Mouse (Mus musculus) cerebral cortex, adult 2 months (tissue): ENCODE measurements around the gene Dguok.

Source experiments
- WGBS: fragments of 180-500 bp; shearing (Covaris S2); methylation state at CpG from one replicate; pipeline ENCODE4 v1.1.7; 2018; 5-methylcytosine and 5-hydroxymethylcytosine counted together

Dguok gene

DNA sequence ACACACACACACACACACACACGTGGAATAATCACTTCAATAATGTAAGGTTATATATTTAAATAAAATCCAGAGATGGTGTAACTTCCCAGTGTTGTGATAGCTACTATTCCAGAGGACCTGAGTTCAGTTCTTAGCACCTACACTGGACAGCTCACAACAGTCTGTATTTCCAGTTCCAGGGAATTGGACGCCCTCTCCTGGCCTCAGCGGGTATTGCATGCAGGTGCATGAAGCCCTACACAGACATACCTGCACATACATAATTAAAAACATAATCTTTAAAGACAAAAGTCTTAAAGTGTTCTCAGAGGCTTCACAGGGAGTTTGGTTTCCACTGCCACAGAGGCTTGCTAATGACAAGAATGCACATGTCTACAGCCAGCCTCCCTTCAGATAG, 6.3 kb downstream of the Dguok start:
- 70% methylated on average over 3 of the region's 3 CpGs for WGBS

DNA sequence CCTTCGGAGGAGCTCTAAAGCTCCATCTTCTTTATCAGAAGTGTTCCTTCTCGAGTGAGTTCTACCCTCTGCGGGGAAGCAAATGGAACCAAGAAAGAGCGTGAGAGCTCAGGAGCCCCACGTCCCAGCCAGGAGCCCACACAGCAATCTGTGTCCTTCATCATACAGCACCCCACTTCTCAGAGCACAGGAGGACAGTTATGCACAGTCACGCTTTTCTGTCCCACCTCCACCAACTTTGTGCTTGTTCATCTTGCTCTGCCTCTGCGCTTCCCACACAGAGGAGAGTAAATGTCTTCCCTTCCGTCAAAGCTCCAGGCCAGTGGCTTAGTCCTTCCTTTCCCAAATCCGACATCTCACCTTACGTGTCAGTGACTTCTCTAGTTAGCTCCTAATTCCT, 7.7 kb downstream of the Dguok start:
- WGBS: 65% methylated on average over 10 of the region's 10 CpGs

GRCm38 (mm10) chr6:83496753-83497710, 9.7 kb downstream of the Dguok start:
- WGBS: 52% methylated on average over 22 of the region's 22 CpGs

DNA sequence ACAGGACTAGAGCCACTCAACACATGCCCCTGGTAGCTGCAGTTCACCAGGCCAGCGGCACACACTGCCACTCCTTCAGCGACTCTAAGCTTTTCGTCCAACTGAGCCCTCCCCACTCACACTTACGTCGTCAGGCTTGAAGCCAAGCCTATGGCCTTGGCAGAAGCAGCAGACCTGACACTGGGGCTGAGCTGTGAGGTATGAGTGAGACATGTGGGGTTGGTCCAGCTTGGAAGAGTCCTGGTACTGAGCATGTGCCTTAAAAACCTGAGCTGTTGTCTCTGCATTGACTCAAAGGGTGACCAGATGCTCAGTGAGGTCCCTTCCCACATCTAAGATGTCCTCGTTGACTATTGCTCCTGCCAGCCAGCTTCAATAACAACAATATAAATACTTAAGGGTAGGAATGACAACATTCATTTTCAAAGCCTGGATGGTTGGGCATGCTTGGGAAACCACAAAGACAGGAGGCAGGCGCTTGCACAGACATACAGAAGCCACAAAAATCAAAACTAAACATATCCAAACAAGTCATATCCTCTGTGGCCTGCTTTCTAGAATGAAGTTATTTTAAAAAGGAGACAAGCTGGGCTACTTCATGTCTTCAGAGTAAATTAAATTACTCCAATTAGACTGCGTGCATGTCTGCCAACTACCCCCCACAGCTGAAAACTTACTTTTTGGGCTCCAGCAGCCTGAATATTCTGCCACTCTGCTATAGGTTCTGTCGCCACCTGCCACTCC, 10.6 kb downstream of the Dguok start:
- WGBS: 50% methylated on average over 9 of the region's 9 CpGs

GRCm38 (mm10) chr6:83490622-83491021, 16.1 kb downstream of the Dguok start:
- 80% methylated on average over 4 of the region's 4 CpGs for WGBS

GRCm38 (mm10) chr6:83488200-83488599, 18.6 kb downstream of the Dguok start:
- WGBS: 71% methylated on average over 5 of the region's 5 CpGs

DNA sequence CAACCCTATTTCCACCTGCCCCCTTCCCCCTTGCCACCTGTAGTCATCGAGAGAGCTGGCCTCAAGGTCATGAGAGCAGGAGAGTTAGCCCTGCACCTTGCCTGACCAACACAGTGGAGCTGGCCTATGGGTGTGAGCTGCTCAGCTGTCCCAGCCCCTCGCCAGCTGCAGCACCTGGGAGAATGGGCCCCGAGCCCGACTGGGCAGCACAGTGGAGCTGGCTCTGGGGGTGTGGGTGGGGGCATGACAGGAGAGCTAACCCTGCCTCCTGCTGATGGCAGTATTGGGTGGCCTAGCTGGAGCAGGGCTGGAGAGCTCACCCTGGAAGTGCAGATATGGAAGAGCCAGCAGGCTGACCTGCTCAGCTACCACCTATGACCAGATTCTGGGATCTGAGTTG, 19.5 kb downstream of the Dguok start:
- 90% methylated on average over 4 of the region's 4 CpGs for WGBS

DNA sequence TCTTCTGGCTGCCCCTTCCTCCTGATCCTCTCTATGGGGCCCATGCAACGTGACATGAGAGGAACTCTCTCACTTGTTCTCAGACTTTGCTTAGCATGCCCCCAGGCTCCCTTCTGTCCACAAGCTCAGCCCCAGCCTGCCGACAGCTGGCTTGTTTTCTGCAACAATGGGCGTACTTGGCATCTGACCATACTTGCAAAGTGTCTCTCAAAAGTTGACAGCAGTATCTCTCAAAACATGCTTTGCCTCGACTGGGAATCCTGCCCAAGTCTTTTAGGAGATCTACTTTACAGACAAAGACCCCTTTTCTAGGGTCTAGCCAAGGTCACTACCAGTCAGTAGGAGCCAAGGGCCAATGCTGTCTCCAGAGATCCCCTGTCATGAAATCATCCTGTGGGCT, 20.9 kb downstream of the Dguok start:
- 52% methylated on average over 4 of the region's 4 CpGs for WGBS

- 96% methylated on average over 7 of the region's 7 CpGs for WGBS
Measured at GRCm38 (mm10) chr6:83483776-83484175, 23.0 kb downstream of the Dguok start.

GRCm38 (mm10) chr6:83482418-83483085, 24.2 kb downstream of the Dguok start:
- 75% methylated on average over 10 of the region's 10 CpGs for WGBS

DNA sequence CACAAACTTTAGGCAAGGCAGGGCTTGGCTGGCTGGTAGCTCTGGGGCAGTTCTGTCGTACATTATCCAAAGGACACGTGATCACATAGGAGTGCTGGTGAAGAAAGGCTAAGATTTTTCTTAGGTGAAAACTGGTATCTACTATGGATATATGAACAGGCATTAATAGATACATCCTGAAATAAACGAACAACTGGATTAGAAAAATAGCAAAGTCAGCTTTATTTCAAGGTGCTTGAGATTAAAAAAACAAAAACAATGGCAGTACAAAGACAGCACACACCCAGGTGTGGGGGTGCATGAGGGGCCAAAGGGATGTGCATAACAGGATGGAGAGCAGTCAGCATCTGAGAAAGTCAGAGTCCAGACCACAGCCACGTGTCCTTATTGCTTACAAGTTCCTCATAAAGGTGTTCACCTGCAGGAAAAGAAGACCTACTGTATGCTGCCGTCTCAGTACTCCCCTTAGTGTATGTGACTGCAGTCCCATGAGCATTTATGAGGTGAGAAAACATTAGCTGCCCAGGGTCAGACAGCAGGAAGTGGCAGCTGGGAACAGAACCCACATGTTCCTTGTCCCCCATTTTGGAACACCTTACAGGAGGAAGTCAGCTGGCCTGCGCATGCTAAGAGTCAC, 26.6 kb downstream of the Dguok start:
- WGBS: 90% methylated on average over 6 of the region's 6 CpGs

- 89% methylated on average over 2 of the region's 2 CpGs for WGBS
Measured at GRCm38 (mm10) chr6:83479193-83479592, 27.6 kb downstream of the Dguok start.

DNA sequence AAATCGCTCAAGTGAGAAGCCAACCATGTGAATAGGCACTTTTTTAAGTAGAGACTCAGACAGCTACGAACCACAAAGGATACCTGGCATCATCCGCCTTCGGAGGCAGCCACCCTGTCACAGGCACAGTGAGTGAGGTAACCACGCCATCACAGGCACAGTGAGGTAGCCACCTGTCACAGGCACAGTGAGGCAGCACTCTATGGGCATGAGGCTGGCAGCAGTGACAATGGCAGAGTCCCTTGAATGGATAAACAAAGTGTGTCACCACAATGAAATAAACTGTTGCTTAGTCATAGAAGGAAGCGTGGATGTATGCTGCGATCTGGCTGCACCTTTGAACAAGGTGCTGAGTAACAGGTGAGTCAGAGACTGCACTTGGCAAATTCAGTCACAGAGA, 28.1 kb downstream of the Dguok start:
- WGBS: 87% methylated on average over 7 of the region's 7 CpGs

DNA sequence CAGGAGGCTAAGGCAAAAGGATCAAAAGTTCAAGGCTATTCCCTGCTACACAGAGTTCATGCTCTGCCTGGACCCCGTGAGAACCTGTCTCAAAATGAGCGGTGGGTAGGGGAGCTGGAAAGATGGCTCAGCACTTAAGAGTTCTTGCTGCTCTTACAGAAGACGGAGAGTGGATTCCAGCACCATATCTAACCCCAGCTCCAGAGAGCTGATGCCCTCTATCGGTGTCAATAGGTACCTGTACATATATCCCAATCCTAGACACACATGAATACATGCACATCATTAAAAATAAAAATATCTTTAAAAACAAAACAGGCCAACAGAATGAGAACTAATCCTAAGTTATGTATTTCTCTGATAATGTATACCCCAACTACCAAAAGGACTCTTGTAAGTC, 28.6 kb downstream of the Dguok start:
- WGBS: 70% methylated on average over 4 of the region's 4 CpGs

DNA sequence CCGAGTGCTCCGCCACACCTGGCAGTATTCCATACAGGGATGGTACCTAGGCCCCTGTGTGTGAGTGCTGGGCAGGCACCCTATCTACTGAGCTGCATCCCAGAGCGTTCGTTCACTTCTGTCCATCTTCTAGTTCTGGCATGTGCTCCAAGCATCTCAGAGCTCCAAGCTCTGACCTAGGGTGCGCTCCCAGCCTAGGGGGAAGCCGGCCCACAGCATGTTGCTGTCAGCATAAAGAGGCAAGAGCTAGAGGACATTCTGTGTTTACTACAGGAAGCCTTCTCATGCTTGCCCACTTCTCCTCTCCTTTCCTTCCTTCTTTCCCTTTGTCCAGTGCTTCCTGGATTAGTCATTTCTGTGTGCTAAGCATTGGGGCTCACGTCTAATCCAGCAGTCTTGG, 31.3 kb downstream of the Dguok start:
- WGBS: 73% methylated on average over 7 of the region's 7 CpGs

DNA sequence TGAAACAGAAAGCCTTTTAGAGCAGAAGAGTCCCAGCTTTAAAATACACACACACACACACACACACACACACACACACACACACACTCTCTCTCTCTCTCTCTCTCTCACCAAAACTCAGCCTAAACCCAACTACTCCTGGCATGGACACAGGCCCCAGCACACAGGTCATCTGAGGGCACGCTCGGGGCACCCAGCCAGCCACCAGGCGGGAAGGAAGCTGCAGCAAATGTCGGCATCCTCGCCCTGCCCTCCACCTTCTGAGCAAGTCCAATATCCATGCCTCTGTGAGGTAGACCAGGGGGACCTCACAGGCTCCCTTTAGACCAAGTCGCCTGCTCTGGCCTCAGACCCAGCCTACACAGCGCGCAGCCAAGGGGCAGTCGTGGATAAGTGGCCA, 33.5 kb downstream of the Dguok start:
- WGBS: 64% methylated on average over 9 of the region's 9 CpGs

DNA sequence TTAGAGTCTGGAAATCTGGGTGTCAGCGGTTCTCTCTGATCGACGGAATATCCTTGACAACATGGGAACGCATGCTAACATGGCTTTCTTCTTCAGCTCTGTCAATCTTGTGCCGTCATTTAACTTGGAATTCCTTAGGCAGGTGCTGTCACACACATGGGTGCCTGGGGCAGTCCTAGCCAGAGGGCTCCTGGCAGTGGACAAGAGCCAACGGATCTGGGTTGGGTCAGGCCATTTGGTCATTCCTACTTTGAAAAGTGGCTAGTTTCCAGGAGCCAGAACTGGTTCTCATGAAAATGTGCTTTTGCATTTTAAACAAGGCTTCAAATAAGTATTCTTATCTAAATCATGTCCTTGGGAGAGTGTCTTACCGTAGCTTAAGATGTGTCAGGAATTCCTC, 35.0 kb downstream of the Dguok start:
- 85% methylated on average over 7 of the region's 7 CpGs for WGBS

GRCm38 (mm10) chr6:83459034-83459644, 47.6 kb downstream of the Dguok start, which contains the start of gene Tet3:
Gene Tet3 (minus strand): TSS chr6:83459084.
- WGBS: 82% methylated on average over 4 of the region's 4 CpGs

- WGBS: 15% methylated on average over 33 of the region's 33 CpGs
Measured at GRCm38 (mm10) chr6:83456984-83457810, 49.6 kb downstream of the Dguok start.
